Mouse (Mus musculus) ES-E14 (cell line): ENCODE measurements at regions not wholly inside any gene's neighbourhood (a gene's known extent, or its start where the extent isn't known, plus 50 kb on each side); places are given as distances from the start of the nearest gene placed in this dataset.

ENCODE experiments used
- CHD2 ChIP-seq: IDR thresholded peaks from 2 replicates; pipeline ENCODE4 v1.6.1; 2014; ENCODE audit warnings: mild to moderate bottlenecking, low read depth, low read length, inconsistent platforms
- MAFK ChIP-seq: IDR thresholded peaks from 2 replicates; pipeline ENCODE4 v1.6.1; 2014; ENCODE audit warnings: mild to moderate bottlenecking, low read depth, low read length, inconsistent platforms; ENCODE audit not compliant: insufficient read depth
- ZC3H11A ChIP-seq: IDR thresholded peaks from 2 replicates; pipeline ENCODE4 v1.6.1; 2012; ENCODE audit warnings: low read depth, mild to moderate bottlenecking, inconsistent platforms, low read length, borderline replicate concordance

DNA sequence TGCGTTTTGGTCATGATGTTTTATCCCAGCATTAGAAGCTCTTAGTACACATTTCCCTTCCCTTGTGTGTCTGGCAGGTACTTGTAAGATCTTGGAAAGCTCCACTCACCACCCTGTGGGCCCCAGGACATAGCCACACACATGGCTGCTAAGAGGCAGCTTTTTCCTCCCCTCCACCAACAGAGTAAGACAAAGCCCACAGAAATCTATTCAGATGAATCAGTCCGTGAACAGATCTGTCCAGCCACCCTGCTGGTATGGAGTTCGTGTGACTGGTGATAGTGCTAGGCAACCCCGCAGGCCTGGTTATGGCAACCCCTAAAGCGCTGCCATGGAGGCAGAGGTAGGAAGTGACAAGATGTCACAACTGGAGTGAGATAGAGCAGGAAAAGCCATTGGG lies 147.4 kb upstream of the Jun start:
- TF ChIP-seq MAFK (no peak), CHD2 (no peak), ZC3H11A (no peak)
